Mouse (Mus musculus): ENCODE measurements around the gene Sst.

DNA sequence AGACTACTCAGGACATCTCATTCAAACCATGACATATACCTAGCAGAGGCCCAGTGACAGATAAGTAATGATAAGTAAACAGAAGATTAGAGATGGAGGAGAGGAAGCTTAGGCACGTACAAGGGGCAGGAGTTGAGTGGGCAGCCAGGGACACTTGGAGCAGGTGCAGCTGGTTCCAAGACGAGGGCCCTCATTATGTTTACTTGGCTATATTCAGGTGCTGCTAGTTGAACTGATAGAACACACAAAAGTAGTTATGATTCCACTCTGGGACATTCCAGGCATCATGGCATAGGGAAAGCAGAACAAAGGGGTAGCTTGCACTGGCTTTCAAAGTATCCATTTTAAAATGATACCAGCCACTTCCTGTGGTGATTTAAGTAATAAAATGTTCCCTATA lies 43.6 kb upstream of the Sst start:
- TF ChIP-seq CTCF (IDR thresholded peaks at IDR 0.05) (no peak), POLR2A (IDR thresholded peaks at IDR 0.05; ENCODE audit: insufficient read depth, low read depth, low read length) (no peak), EP300 (IDR thresholded peaks at IDR 0.05; ENCODE audit: insufficient read depth, low read depth, low read length) (no peak)

Measured in heart, adult 2 months (tissue).